Mouse (Mus musculus): ENCODE data around the gene Ifnl2. TPM values are rescaled to one million over a fixed set of nuclear protein-coding genes. Genes with fewer than 3 reads are reported as not detected.

The Ifnl2 gene
- polyA plus RNA-seq, 1 experiment: not detected

- Histone ChIP-seq H3K4me3 (ENCODE audit: insufficient read depth, low read length) (no peak overlapping the region), H3K27ac (ENCODE audit: insufficient read depth, low read length) (no peak overlapping the region), H3K4me1 (ENCODE audit: control insufficient read depth, insufficient read depth, low read length) (no peaks in the 10 kb centered on the region)
- TF ChIP-seq CTCF (IDR thresholded peaks at IDR 0.05; ENCODE audit: extremely low read depth, insufficient read depth, low read length) (no peak), POLR2A (IDR thresholded peaks at IDR 0.05; ENCODE audit: extremely low read depth, insufficient read depth, low read length) (no peak)
These were observed 14.8 kb downstream of the Ifnl2 start for GRCm38 (mm10) chr7:28495426-28495825.

DNA sequence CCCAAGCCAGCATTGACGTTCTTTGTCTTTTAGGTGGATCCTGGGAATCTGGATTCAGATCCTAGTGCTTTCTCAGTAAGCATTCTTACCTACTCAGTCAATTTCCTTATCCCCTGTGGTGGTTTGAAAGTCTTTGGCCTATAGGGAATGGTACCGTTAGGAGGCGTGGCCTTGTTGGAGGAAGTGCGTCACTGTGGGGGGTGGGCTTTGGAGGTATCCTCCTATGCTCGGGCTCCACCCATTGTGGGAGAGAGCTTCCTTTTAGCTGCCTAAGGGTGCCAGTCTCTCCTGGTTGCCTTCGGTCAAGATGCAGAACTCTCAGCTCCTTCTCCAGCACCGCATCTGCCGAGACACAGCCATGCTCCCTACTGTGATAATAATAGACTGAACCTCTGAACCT lies 17.9 kb downstream of the Ifnl2 start:
- Histone ChIP-seq H3K4me3 (ENCODE audit: insufficient read depth, low read length) (no peak overlapping the region), H3K4me1 (ENCODE audit: control insufficient read depth, insufficient read depth, low read length) (no peaks in the 10 kb centered on the region), H3K27ac (ENCODE audit: insufficient read depth, low read length) (no peak overlapping the region)
- TF ChIP-seq POLR2A (IDR thresholded peaks at IDR 0.05; ENCODE audit: extremely low read depth, insufficient read depth, low read length) (no peak), CTCF (IDR thresholded peaks at IDR 0.05; ENCODE audit: extremely low read depth, insufficient read depth, low read length) (no peak)

GRCm38 (mm10) chr7:28490903-28491302 lies 19.4 kb downstream of the Ifnl2 start:
- no peak for TF ChIP-seq CTCF (IDR thresholded peaks at IDR 0.05; ENCODE audit: extremely low read depth, insufficient read depth, low read length)
- no peak for TF ChIP-seq POLR2A (IDR thresholded peaks at IDR 0.05; ENCODE audit: extremely low read depth, insufficient read depth, low read length)
- Histone ChIP-seq H3K4me3 (ENCODE audit: insufficient read depth, low read length) (no peak overlapping the region), H3K4me1 (ENCODE audit: control insufficient read depth, insufficient read depth, low read length) (no peaks in the 10 kb centered on the region), H3K27ac (ENCODE audit: insufficient read depth, low read length) (no peak overlapping the region)

GRCm38 (mm10) chr7:28490410-28490809 lies 19.8 kb downstream of the Ifnl2 start:
- Histone ChIP-seq H3K27ac (ENCODE audit: insufficient read depth, low read length) (no peak overlapping the region), H3K4me3 (ENCODE audit: insufficient read depth, low read length) (no peak overlapping the region), H3K4me1 (ENCODE audit: control insufficient read depth, insufficient read depth, low read length) (no peaks in the 10 kb centered on the region)
- peak; percentile 44; the same call in 1 of the 2 replicates for TF ChIP-seq CTCF (IDR thresholded peaks at IDR 0.05; ENCODE audit: extremely low read depth, insufficient read depth, low read length)
- TF ChIP-seq POLR2A (IDR thresholded peaks at IDR 0.05; ENCODE audit: extremely low read depth, insufficient read depth, low read length): no peak

GRCm38 (mm10) chr7:28488030-28488491 lies 22.2 kb downstream of the Ifnl2 start:
- H3K27ac ChIP-seq (ENCODE audit: insufficient read depth, low read length): no peak overlapping the region
- no peaks in the 10 kb centered on the region; the same call in 1 of the 2 replicates for H3K4me1 ChIP-seq (ENCODE audit: control insufficient read depth, insufficient read depth, low read length)
- peak overlapping the region; percentile 25 for H3K4me3 ChIP-seq (ENCODE audit: insufficient read depth, low read length)
- TF ChIP-seq CTCF (IDR thresholded peaks at IDR 0.05; ENCODE audit: extremely low read depth, insufficient read depth, low read length) (no peak), POLR2A (IDR thresholded peaks at IDR 0.05; ENCODE audit: extremely low read depth, insufficient read depth, low read length) (no peak)

DNA sequence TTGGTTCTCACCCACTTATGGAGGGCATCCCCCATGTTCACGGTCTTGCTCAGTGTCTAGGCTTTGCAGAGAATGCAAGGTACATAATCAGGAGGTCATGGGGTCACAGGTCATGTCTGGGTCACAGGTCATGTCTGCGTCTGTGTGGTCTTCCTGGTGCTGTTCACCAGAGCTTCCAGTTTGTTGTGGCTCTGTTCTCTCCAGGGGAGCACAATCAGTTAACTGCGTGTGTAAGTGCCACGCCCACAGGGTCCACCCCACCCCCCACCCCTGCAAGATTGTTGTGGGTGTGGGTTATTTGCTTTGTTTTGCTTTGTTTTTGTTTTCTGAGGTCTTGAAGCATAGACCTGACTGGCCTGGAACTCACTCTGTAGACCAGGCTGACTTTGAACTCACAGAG lies 26.1 kb downstream of the Ifnl2 start:
- no peak overlapping the region for H3K27ac ChIP-seq (ENCODE audit: insufficient read depth, low read length)
- no peak overlapping the region for H3K4me3 ChIP-seq (ENCODE audit: insufficient read depth, low read length)
- no peak for TF ChIP-seq CTCF (IDR thresholded peaks at IDR 0.05; ENCODE audit: extremely low read depth, insufficient read depth, low read length)
- TF ChIP-seq POLR2A (IDR thresholded peaks at IDR 0.05; ENCODE audit: extremely low read depth, insufficient read depth, low read length): no peak
- H3K4me1 ChIP-seq (ENCODE audit: control insufficient read depth, insufficient read depth, low read length): no peaks in the 10 kb centered on the region; the same call in 1 of the 2 replicates

DNA sequence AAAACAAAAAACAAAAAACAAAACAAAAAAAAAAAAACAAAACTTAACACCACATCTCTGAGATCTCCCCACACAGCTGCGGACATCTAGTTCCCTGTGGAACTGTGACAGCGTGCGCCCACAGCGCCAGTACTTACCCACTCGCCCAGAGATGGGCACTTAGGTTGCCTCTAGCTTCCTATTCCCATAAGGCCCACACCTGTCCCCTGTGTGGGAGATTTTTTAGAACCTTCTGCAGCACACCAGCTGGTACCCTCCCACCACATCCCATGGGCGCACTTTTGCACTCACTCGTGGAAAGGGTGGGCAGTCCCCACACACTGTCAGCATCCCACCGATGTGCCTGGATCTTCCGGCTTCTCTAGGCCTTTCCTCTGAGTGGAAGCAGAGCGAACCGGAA lies 27.4 kb downstream of the Ifnl2 start:
- no peak overlapping the region for H3K27ac ChIP-seq (ENCODE audit: insufficient read depth, low read length)
- no peak overlapping the region for H3K4me3 ChIP-seq (ENCODE audit: insufficient read depth, low read length)
- TF ChIP-seq POLR2A (IDR thresholded peaks at IDR 0.05; ENCODE audit: extremely low read depth, insufficient read depth, low read length) (no peak), CTCF (IDR thresholded peaks at IDR 0.05; ENCODE audit: extremely low read depth, insufficient read depth, low read length) (no peak)
- H3K4me1 ChIP-seq (ENCODE audit: control insufficient read depth, insufficient read depth, low read length): no peaks in the 10 kb centered on the region; the same call in 1 of the 2 replicates

- Histone ChIP-seq H3K4me1 (ENCODE audit: control insufficient read depth, insufficient read depth, low read length) (no peaks in the 10 kb centered on the region; the same call in 1 of the 2 replicates), H3K27ac (ENCODE audit: insufficient read depth, low read length) (no peak overlapping the region), H3K4me3 (ENCODE audit: insufficient read depth, low read length) (no peak overlapping the region)
- TF ChIP-seq CTCF (IDR thresholded peaks at IDR 0.05; ENCODE audit: extremely low read depth, insufficient read depth, low read length): no peak
- no peak for TF ChIP-seq POLR2A (IDR thresholded peaks at IDR 0.05; ENCODE audit: extremely low read depth, insufficient read depth, low read length)
These were observed 31.4 kb downstream of the Ifnl2 start for GRCm38 (mm10) chr7:28478854-28479253.

- no peaks in the 10 kb centered on the region for H3K4me1 ChIP-seq (ENCODE audit: control insufficient read depth, insufficient read depth, low read length)
- TF ChIP-seq CTCF (IDR thresholded peaks at IDR 0.05; ENCODE audit: extremely low read depth, insufficient read depth, low read length) (no peak), POLR2A (IDR thresholded peaks at IDR 0.05; ENCODE audit: extremely low read depth, insufficient read depth, low read length) (no peak)
These were observed 32.9 kb downstream of the Ifnl2 start for GRCm38 (mm10) chr7:28477363-28477762.

DNA sequence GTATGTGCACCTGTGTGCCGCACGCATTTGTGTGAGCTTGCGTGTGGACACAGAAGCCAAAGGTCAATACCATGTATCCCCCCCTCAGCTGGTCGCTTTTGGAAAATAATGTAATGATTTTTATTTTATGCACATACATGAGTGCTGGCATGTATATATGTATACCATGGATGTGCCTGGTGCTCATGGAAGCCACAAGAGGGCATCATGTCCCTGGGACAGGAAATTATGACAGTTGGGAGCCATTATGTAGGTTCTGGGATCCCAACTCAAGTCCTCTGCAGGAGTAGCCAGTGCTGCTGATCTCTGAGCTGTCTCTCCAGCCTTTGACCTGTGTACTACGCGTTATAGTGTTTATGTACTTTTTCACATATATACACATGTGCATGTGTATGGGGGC lies 34.1 kb downstream of the Ifnl2 start:
- Histone ChIP-seq H3K4me1 (ENCODE audit: control insufficient read depth, insufficient read depth, low read length) (no peaks in the 10 kb centered on the region), H3K4me3 (ENCODE audit: insufficient read depth, low read length) (no peak overlapping the region), H3K27ac (ENCODE audit: insufficient read depth, low read length) (no peak overlapping the region)
- no peak for TF ChIP-seq POLR2A (IDR thresholded peaks at IDR 0.05; ENCODE audit: extremely low read depth, insufficient read depth, low read length)
- TF ChIP-seq CTCF (IDR thresholded peaks at IDR 0.05; ENCODE audit: extremely low read depth, insufficient read depth, low read length): no peak

More at GRCm38 (mm10) chr7:28477363-28477762, 32.9 kb downstream of the Ifnl2 start:
- H3K4me3 ChIP-seq (ENCODE audit: insufficient read depth, low read length): no peak overlapping the region
- no peak overlapping the region for H3K27ac ChIP-seq (ENCODE audit: insufficient read depth, low read length)

Data from cortical plate, adult 2 months (tissue).